Mouse (Mus musculus) v-Abl transformed pro-B cells (cell line): ENCODE data around the gene Prrg1.
"Not testable (repeated sequence)": the region's sequence is repeated elsewhere in the genome, so short reads cannot be mapped to it uniquely, and the experiment has no call there.

Experiments used
- in situ Hi-C, 2 experiments: fragments of 400-800 bp; cut with MboI; formaldehyde crosslinking; loops; one replicate each; pipeline ENCODE4 v1.15.1; 2025; ENCODE audit not compliant: unreplicated experiment in 2 of 2

Gene Prrg1

GRCm38 (mm10) chrX:78583202-78584004 lies at the start of gene Prrg1:
Gene Prrg1 (minus strand): TSS chrX:78583896.
- in situ Hi-C loops: loop anchor here (25.0 kb wide), 2 partner anchors 796 to 1046 kb away; partner anchors contain the start of gene Prkx (in 2 of the 2)

GRCm38 (mm10) chrX:78605814-78606213 lies 22.1 kb upstream of the Prrg1 start:
- in situ Hi-C loops: loop anchor here (5.0 to 10.0 kb wide), 2 partner anchors 129 to 131 kb away; no protein-coding TSS in a partner anchor

GRCm38 (mm10) chrX:78593138-78593537 lies 9.4 kb upstream of the Prrg1 start:
- in situ Hi-C loops: loop anchor here (25.0 kb wide), 2 partner anchors 806 to 1056 kb away; partner anchors contain the start of gene Prkx (in 2 of the 2)

GRCm38 (mm10) chrX:78582854-78583201 lies 868 bp downstream of the Prrg1 start:
- in situ Hi-C loops: loop anchor here (25.0 kb wide), 2 partner anchors 796 to 1046 kb away; partner anchors contain the start of gene Prkx (in 2 of the 2)

- in situ Hi-C loops: no loop called here
These were observed 20.2 kb downstream of the Prrg1 start for GRCm38 (mm10) chrX:78563451-78563850.

GRCm38 (mm10) chrX:78553399-78553798 lies 30.3 kb downstream of the Prrg1 start:
- in situ Hi-C loops: no loop called here

- in situ Hi-C loops: no loop called here
These were observed 31.0 kb downstream of the Prrg1 start for GRCm38 (mm10) chrX:78552704-78553103.

GRCm38 (mm10) chrX:78547696-78548095 lies 36.0 kb downstream of the Prrg1 start:
- in situ Hi-C loops: no loop called here

GRCm38 (mm10) chrX:78539734-78540133 lies 44.0 kb downstream of the Prrg1 start:
- in situ Hi-C loops: no loop called here

- in situ Hi-C loops: no loop called here
These were observed 44.9 kb downstream of the Prrg1 start for GRCm38 (mm10) chrX:78538632-78539316.

GRCm38 (mm10) chrX:78518301-78518700 lies 65.4 kb downstream of the Prrg1 start:
- in situ Hi-C loops: no loop called here

GRCm38 (mm10) chrX:78482987-78483386 lies 100.7 kb downstream of the Prrg1 start:
- in situ Hi-C loops: no loop called here

GRCm38 (mm10) chrX:78479710-78480109 lies 104.0 kb downstream of the Prrg1 start:
- in situ Hi-C loops: loop anchor here (5.0 to 10.0 kb wide), 2 partner anchors 125 to 128 kb away; no protein-coding TSS in a partner anchor

- in situ Hi-C loops: no loop called here
These were observed 149.3 kb downstream of the Prrg1 start for GRCm38 (mm10) chrX:78434357-78434756.

- in situ Hi-C loops: not testable (repeated sequence)
These were observed 180.3 kb downstream of the Prrg1 start for GRCm38 (mm10) chrX:78403346-78403745.
